Comparison of ENCODE assay signal across 11 mouse cellular contexts in the genomic region with DNA sequence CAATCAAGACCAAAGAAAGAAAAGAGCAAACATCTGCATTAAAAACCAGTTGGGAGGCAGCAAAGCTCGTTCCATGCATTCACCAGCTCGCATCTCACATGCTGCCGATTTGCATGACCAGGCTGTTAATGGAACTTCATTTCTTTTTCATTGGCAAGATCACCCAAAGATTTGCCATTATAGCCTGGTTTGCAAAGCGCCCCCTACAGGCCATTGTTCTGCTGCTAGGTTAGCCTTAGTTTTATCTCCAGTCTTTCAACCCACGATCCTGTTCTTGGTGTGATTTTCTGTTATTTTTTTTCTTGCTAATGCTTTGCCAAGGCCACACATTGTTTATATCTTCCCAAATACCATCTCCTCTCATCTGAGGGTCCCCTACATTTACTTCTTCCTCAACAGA.
A peak's percentile ranks its signal among the peaks of the same experiment; 100 is the strongest.
DNase-seq lines count a peak whose midpoint lies in the region; ATAC-seq and TF ChIP-seq lines count a peak whose summit lies in the region.
"Had no signal": no experiment of that assay in that cellular context is flagged by ENCODE, and none has a peak within 500 bp of the region (broad histone marks: within the 10 kb centered on the region; RNA-seq: fewer than 3 reads in every experiment).

No protein-coding gene starts in this region.

- 71% methylated on average over 5 of the region's 5 CpGs for WGBS in bone marrow, adult 2 months
- 70% methylated on average over 5 of the region's 5 CpGs for WGBS in hindbrain, embryonic 12.5 days

- H3K9ac ChIP-seq in hindbrain, embryonic 12.5 days = no peak overlapping the region
- H3K9ac ChIP-seq: forebrain, embryonic 13.5 days; limb, embryonic 13.5 days; midbrain, embryonic 12.5 days had no signal

- no peaks in the 10 kb centered on the region for H3K4me1 ChIP-seq in bone marrow, adult 2 months (ENCODE audit: control insufficient read depth, insufficient read depth, low read length)
- H3K4me1 ChIP-seq in hindbrain, embryonic 12.5 days = 0 out of 2 replicates have a peak, but pooled peaks cover 4% of the 10 kb centered on the region
- H3K4me1 ChIP-seq: limb, embryonic 13.5 days had no signal

- no peaks in the 10 kb centered on the region for H3K36me3 ChIP-seq in hindbrain, embryonic 12.5 days
- H3K36me3 ChIP-seq: limb, embryonic 13.5 days; midbrain, embryonic 12.5 days had no signal

- DNase-seq in adrenal gland, postnatal 25 days = peak; percentile 14
- DNase-seq in adrenal gland, adult 8-10 months = no peak
- no peak for DNase-seq in left cerebral cortex, adult 2 months (ENCODE audit: extremely low spot score in 1 of 2, low spot score in 2 of 2)
- DNase-seq in left cerebral cortex, adult 9 months (ENCODE audit: low spot score in 2 of 2) = no peak
- peak; percentile 66 to 67 for DNase-seq in B cell, adult 2 months

- no peak for ATAC-seq in activated CD4-positive, CD25-positive, alpha-beta regulatory T cell, adult 4 months
- no peak for ATAC-seq in hindbrain, embryonic 12.5 days (ENCODE audit: low FRiP score)
- ATAC-seq: forebrain, embryonic 13.5 days had no signal

- H3K27ac ChIP-seq in left cerebral cortex, adult 2 months = no peak overlapping the region
- H3K27ac ChIP-seq in bone marrow, adult 2 months (ENCODE audit: control insufficient read depth, insufficient read depth, low read depth, low read length, poor library complexity) = no peak overlapping the region
- no peak overlapping the region for H3K27ac ChIP-seq in hindbrain, embryonic 12.5 days
- H3K27ac ChIP-seq: forebrain, embryonic 13.5 days; limb, embryonic 13.5 days; midbrain, embryonic 12.5 days had no signal

- no peak overlapping the region for H3K4me3 ChIP-seq in left cerebral cortex, adult 2 months
- no peak overlapping the region for H3K4me3 ChIP-seq in bone marrow, adult 2 months (replicated peaks; ENCODE audit: control insufficient read depth, low read depth, low read length)
- no peak overlapping the region for H3K4me3 ChIP-seq in hindbrain, embryonic 12.5 days
- H3K4me3 ChIP-seq: forebrain, embryonic 13.5 days; limb, embryonic 13.5 days; midbrain, embryonic 12.5 days had no signal

- intact Hi-C loops in left cerebral cortex, adult 2 months (cut with DNase I) = no loop called here

- TF ChIP-seq CTCF in left cerebral cortex, adult 2 months (IDR thresholded peaks at IDR 0.05) = peak; percentile 49
- TF ChIP-seq CTCF in bone marrow, adult 2 months (IDR thresholded peaks at IDR 0.05; ENCODE audit: control insufficient read depth, insufficient read depth, low read length) = 0 out of 2 replicates have a peak, but pooled peaks have one; percentile 12

- no peak for TF ChIP-seq POLR2A in bone marrow, adult 2 months (IDR thresholded peaks at IDR 0.05; ENCODE audit: borderline replicate concordance, control insufficient read depth, low read depth, low read length)

- no peaks in the 10 kb centered on the region for H3K9me3 ChIP-seq in hindbrain, embryonic 12.5 days (replicated peaks)
- H3K9me3 ChIP-seq: forebrain, embryonic 13.5 days; limb, embryonic 13.5 days; midbrain, embryonic 12.5 days had no signal

- H3K4me2 ChIP-seq in hindbrain, embryonic 12.5 days (replicated peaks) = no peak overlapping the region
- H3K4me2 ChIP-seq: forebrain, embryonic 13.5 days; limb, embryonic 13.5 days; midbrain, embryonic 12.5 days had no signal

- H3K27me3 ChIP-seq in hindbrain, embryonic 12.5 days = no peaks in the 10 kb centered on the region
- H3K27me3 ChIP-seq: forebrain, embryonic 13.5 days; limb, embryonic 13.5 days; midbrain, embryonic 12.5 days had no signal

Comparison
In these comparisons a context has a peak if more than half of its experiments do, and no peak if none do; other contexts are left out.
1. DNase-seq: peak in adrenal gland, postnatal 25 days (single experiment) and B cell, adult 2 months (2 of 2); none in adrenal gland, adult 8-10 months (single experiment), left cerebral cortex, adult 2 months (0 of 2) and left cerebral cortex, adult 9 months (0 of 2).